Mouse (Mus musculus) left cerebral cortex, postnatal 36 days (tissue): Measurements from ENCODE around the gene 6430628N08Rik. TPM values are rescaled to one million over a fixed set of nuclear protein-coding genes. Genes with fewer than 3 reads are reported as not detected.
A peak's percentile ranks its signal among the peaks of the same experiment; 100 is the strongest.

Experiments
- DNase-seq, 2 experiments: peaks; one replicate each; pipeline ENCODE4 v3.0.0; 2021 to 2022; ENCODE audit warnings: low spot score in 2 of 2, mixed read lengths in 1 of 2
- intact Hi-C: fragments of 180-260 bp; cut with DNase I; formaldehyde crosslinking; loops from one replicate; pipeline ENCODE4 v1.15.1; 2025
- total RNA-seq, 2 experiments: library from RNA; stranded (reverse); gene quantifications; 2 replicates each; pipeline ENCODE4 v1.2.3; 2021

6430628N08Rik gene
- total RNA-seq, 2 experiments from 2014 or later: 0.41 TPM; not detected in 1

- intact Hi-C loops: no loop called here
Measured at GRCm38 (mm10) chr4:115884022-115884421, 6.4 kb upstream of the 6430628N08Rik start, which contains the start of gene Kncn. Kncn (plus strand) TSS chr4:115884400.

GRCm38 (mm10) chr4:115885846-115886245, 4.6 kb upstream of the 6430628N08Rik start:
- peak in 1 of 2 experiments; percentile 33 for DNase-seq
- intact Hi-C loops: no loop called here

More at GRCm38 (mm10) chr4:115884022-115884421, 6.4 kb upstream of the 6430628N08Rik start, which contains the start of gene Kncn:
- no peak for DNase-seq

GRCm38 (mm10) chr4:115886875-115887274, 3.6 kb upstream of the 6430628N08Rik start:
- no peak for DNase-seq
- intact Hi-C loops: no loop called here

- intact Hi-C loops: no loop called here
- DNase-seq: no peak
Measured at GRCm38 (mm10) chr4:115890066-115890465, 399 bp upstream of the 6430628N08Rik start.

GRCm38 (mm10) chr4:115894281-115894680, 3.8 kb downstream of the 6430628N08Rik start:
- DNase-seq: no peak
- intact Hi-C loops: no loop called here

- peak in 1 of 2 experiments; percentile 29 for DNase-seq
- intact Hi-C loops: no loop called here
Measured at GRCm38 (mm10) chr4:115897901-115898631, 7.6 kb downstream of the 6430628N08Rik start.

- intact Hi-C loops: loop anchor here (1.0 to 5.0 kb wide), 2 partner anchors 49 to 77 kb away; no protein-coding TSS in a partner anchor
- DNase-seq: peak; percentile 73 to 82
Measured at GRCm38 (mm10) chr4:115902816-115903215, 12.4 kb downstream of the 6430628N08Rik start.

GRCm38 (mm10) chr4:115904375-115904774, 13.9 kb downstream of the 6430628N08Rik start:
- intact Hi-C loops: loop anchor here (5.0 kb wide), 1 partner anchor 48 kb away; no protein-coding TSS in a partner anchor
- no peak for DNase-seq

GRCm38 (mm10) chr4:115905701-115906100, 15.2 kb downstream of the 6430628N08Rik start:
- no peak for DNase-seq
- intact Hi-C loops: no loop called here

GRCm38 (mm10) chr4:115906791-115907190, 16.3 kb downstream of the 6430628N08Rik start:
- no peak for DNase-seq
- intact Hi-C loops: no loop called here

GRCm38 (mm10) chr4:115907994-115908393, 17.5 kb downstream of the 6430628N08Rik start:
- DNase-seq: no peak
- intact Hi-C loops: no loop called here

GRCm38 (mm10) chr4:115908641-115909040, 18.2 kb downstream of the 6430628N08Rik start:
- no peak for DNase-seq
- intact Hi-C loops: no loop called here

- no peak for DNase-seq
Measured at GRCm38 (mm10) chr4:115911586-115911985, 21.1 kb downstream of the 6430628N08Rik start.

GRCm38 (mm10) chr4:115919911-115920310, 29.4 kb downstream of the 6430628N08Rik start:
- DNase-seq: no peak
- intact Hi-C loops: no loop called here

More at GRCm38 (mm10) chr4:115911586-115911985, 21.1 kb downstream of the 6430628N08Rik start:
- intact Hi-C loops: no loop called here

GRCm38 (mm10) chr4:115922688-115923087, 32.2 kb downstream of the 6430628N08Rik start:
- intact Hi-C loops: no loop called here
- no peak for DNase-seq

GRCm38 (mm10) chr4:115923262-115923880, 32.9 kb downstream of the 6430628N08Rik start:
- no peak for DNase-seq
- intact Hi-C loops: no loop called here

GRCm38 (mm10) chr4:115927637-115928036, 37.2 kb downstream of the 6430628N08Rik start:
- no peak for DNase-seq
- intact Hi-C loops: no loop called here

- DNase-seq: no peak
- intact Hi-C loops: no loop called here
Measured at GRCm38 (mm10) chr4:115931556-115932088, 41.2 kb downstream of the 6430628N08Rik start.

GRCm38 (mm10) chr4:115935835-115936581, 45.5 kb downstream of the 6430628N08Rik start:
- DNase-seq: peak in 1 of 2 experiments; percentile 8
- intact Hi-C loops: loop anchor here (5.0 kb wide), 1 partner anchor 1024 kb away; no protein-coding TSS in a partner anchor
